Mouse (Mus musculus): ENCODE results near the gene Alkal2. TPM values are rescaled to one million over a fixed set of nuclear protein-coding genes. Genes with fewer than 3 reads are reported as not detected.

The Alkal2 gene
- polyA plus RNA-seq, 1 experiment from 2014 or later: 5.0 TPM

DNA sequence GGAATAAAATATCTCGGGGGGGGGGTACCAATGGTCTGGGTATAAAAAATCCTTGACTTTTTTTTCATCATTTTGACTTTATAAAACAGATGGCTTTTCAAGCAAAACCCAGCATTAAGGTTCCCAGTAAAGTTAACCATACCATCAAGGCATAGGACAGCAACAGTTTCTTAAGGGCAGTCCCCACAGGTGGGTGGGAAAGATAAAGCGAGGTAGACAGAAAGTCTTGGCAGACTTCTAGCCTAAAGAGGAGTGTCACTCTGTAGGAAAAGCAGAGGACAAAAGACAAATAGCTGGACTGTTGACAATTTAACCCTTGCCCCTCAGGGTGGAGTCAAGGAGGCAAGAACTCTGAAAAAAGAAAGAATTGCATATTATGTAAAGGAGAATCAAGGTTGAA, 25.8 kb downstream of the Alkal2 start:
- Histone ChIP-seq H3K36me3 (ENCODE audit: control insufficient read depth, insufficient read depth, low read length) (no peaks in the 10 kb centered on the region), H3K9me3 (ENCODE audit: control insufficient read depth, low read length) (no peaks in the 10 kb centered on the region), H3K27me3 (ENCODE audit: control insufficient read depth, insufficient read depth, low read length) (no peaks in the 10 kb centered on the region), H3K4me1 (replicated peaks; ENCODE audit: control insufficient read depth, insufficient read depth, low read length) (peaks cover 7% of the 10 kb centered on the region; the same call in 1 of the 2 replicates), H3K4me2 (ENCODE audit: low read depth, low read length, severe bottlenecking) (no peak overlapping the region), H3K4me3 (ENCODE audit: low read depth, low read length) (no peak overlapping the region), H3K9ac (ENCODE audit: low read length) (no peak overlapping the region), H3K27ac (ENCODE audit: low read depth, low read length) (no peak overlapping the region)
- 91% methylated on average over 2 of the region's 2 CpGs for WGBS
- DNase-seq (ENCODE audit: low spot score): no peak
- no peak for ATAC-seq (replicated peaks; ENCODE audit: low FRiP score)

DNA sequence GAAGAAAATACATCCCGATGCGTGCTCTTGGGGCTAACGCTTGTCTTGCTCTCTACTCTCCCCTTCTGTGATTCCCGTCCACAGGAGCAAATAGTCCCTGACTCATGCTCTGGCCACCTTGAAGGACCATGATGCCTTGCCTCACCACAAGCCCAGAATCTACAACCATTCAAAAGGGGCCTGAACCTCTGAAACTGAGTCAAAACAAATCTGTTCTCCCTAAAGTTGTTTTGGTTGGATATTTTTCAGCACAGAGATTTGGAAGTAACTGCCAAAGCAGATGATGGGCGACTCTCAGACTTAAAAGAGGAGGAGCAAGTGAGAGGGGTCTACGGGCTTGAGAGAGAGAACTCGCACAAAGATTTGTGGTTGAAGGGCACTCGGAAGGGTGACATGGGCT, 26.7 kb downstream of the Alkal2 start:
- Histone ChIP-seq H3K4me3 (ENCODE audit: low read depth, low read length) (peak overlapping the region; percentile 51), H3K27me3 (ENCODE audit: control insufficient read depth, insufficient read depth, low read length) (no peaks in the 10 kb centered on the region), H3K9me3 (ENCODE audit: control insufficient read depth, low read length) (no peaks in the 10 kb centered on the region), H3K27ac (ENCODE audit: low read depth, low read length) (no peak overlapping the region), H3K4me1 (replicated peaks; ENCODE audit: control insufficient read depth, insufficient read depth, low read length) (peaks cover 7% of the 10 kb centered on the region; the same call in 1 of the 2 replicates), H3K36me3 (ENCODE audit: control insufficient read depth, insufficient read depth, low read length) (no peaks in the 10 kb centered on the region), H3K4me2 (ENCODE audit: low read depth, low read length, severe bottlenecking) (peak overlapping the region; percentile 67), H3K9ac (ENCODE audit: low read length) (peak overlapping the region; percentile 80)
- no peak for DNase-seq (ENCODE audit: low spot score)
- no peak for ATAC-seq (replicated peaks; ENCODE audit: low FRiP score)
- WGBS: 23% methylated on average over 8 of the region's 8 CpGs

DNA sequence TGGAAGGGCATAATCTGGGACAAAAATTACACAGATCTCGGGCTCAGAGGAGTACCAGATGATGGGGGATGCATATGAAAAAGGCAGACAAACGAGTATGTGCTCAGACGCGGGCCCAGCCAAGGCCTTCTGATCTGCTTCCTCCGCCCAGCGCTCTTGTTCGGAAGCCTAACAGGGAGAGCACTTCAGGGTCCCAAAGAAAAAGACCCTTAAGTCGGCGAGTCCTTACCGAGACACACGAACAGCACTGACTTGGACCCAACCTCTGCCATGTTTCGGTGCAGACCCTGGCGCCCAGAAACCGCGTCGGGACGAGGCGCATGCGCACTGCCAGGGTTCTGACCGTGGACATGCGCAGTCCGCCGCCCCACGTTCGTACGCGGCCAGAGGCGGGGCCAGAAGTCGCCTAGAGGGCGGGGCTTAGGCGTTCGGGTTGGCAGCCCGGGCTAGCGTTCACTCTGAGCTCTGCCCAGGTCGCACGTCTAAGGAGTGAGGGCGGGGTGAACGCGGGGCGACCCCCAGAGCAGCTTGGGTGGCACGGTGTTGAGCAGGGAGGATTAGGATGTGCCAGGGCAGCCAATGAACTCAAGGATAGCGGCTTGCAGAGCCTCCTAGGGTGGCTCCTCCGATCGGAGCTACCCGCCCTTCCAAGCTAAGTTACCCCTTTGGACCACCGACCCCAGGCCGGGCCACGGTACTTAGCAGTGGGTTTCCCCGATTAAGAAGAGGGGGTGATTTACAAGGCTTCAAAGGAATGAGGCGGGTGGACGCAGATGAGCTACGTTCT, 27.3 kb downstream of the Alkal2 start, which contains the start of the genes Acp1 and Sh3yl1:
TSS of gene Acp1 (minus strand) at position 329 of the 787 bp plus-strand sequence.
TSS of gene Sh3yl1 (plus strand) at position 408 of the 787 bp plus-strand sequence.
- peak within 1 kb of the TSS; percentile 97 for H3K4me2 ChIP-seq (ENCODE audit: low read depth, low read length, severe bottlenecking)
- H3K4me1 ChIP-seq (replicated peaks; ENCODE audit: control insufficient read depth, insufficient read depth, low read length): peaks cover 7% of the 10 kb centered on the region; the same call in 1 of the 2 replicates
- no peak within 1 kb of the TSS for H3K27ac ChIP-seq (ENCODE audit: low read depth, low read length)
- no peaks in the 10 kb centered on the region for H3K36me3 ChIP-seq (ENCODE audit: control insufficient read depth, insufficient read depth, low read length)
- no peaks in the 10 kb centered on the region for H3K9me3 ChIP-seq (ENCODE audit: control insufficient read depth, low read length)
- peak; percentile 96 for DNase-seq (ENCODE audit: low spot score)
- H3K27me3 ChIP-seq (ENCODE audit: control insufficient read depth, insufficient read depth, low read length): no peaks in the 10 kb centered on the region
- peak within 1 kb of the TSS; percentile 80 for H3K9ac ChIP-seq (ENCODE audit: low read length)
- peak; percentile 98 for ATAC-seq (replicated peaks; ENCODE audit: low FRiP score)
- 0% methylated on average over 52 of the region's 52 CpGs for WGBS
- peak within 1 kb of the TSS; percentile 51 for H3K4me3 ChIP-seq (ENCODE audit: low read depth, low read length)

DNA sequence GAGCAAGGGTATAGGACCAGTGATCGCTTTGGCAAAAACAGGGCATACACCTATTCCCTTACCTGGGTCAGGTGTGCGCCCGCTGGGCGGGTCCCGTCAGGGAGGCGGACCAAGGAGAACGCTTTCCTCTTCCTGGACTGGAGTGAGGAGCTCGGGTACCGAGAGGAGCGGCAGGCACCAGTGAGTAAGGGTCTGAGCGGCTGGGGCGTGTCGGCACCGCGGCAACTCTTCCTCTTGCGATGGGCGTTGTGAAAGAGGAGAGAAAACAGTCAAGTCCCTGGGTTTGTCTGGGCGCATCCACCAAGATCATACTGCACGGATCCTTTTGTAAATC, 27.9 kb downstream of the Alkal2 start:
- DNase-seq (ENCODE audit: low spot score) (peak; percentile 64), ATAC-seq (replicated peaks; ENCODE audit: low FRiP score) (peak; percentile 60; the same call in 1 of the 2 replicates)
- Histone ChIP-seq H3K27ac (ENCODE audit: low read depth, low read length) (no peak overlapping the region), H3K4me2 (ENCODE audit: low read depth, low read length, severe bottlenecking) (peak overlapping the region; percentile 97), H3K9me3 (ENCODE audit: control insufficient read depth, low read length) (no peaks in the 10 kb centered on the region), H3K4me3 (ENCODE audit: low read depth, low read length) (peak overlapping the region; percentile 51), H3K27me3 (ENCODE audit: control insufficient read depth, insufficient read depth, low read length) (no peaks in the 10 kb centered on the region), H3K36me3 (ENCODE audit: control insufficient read depth, insufficient read depth, low read length) (no peaks in the 10 kb centered on the region), H3K4me1 (replicated peaks; ENCODE audit: control insufficient read depth, insufficient read depth, low read length) (peaks cover 7% of the 10 kb centered on the region; the same call in 1 of the 2 replicates), H3K9ac (ENCODE audit: low read length) (peak overlapping the region; percentile 80)
- 0% methylated on average over 17 of the region's 19 CpGs for WGBS

DNA sequence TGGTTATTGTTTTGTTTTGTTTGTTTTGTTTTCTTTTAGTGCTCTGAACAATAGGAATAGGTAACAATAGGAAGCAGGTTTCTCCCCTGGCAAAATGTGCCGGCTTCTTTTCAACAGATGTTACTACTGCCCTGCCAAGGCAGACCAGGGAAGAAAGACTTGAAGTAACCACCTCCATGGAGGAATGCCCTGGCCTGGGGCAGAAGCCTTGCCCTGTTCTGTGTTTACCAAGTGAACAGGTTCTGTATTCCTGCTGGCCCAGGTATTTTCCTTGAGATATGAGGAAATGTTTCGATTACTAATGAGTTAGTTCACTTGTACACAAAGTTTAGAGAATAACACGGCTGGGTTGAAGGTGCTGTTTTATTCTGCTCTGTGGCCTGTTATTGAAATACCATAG, 28.7 kb downstream of the Alkal2 start:
- ATAC-seq (replicated peaks; ENCODE audit: low FRiP score) (no peak), DNase-seq (ENCODE audit: low spot score) (no peak)
- Histone ChIP-seq H3K9ac (ENCODE audit: low read length) (no peak overlapping the region), H3K4me2 (ENCODE audit: low read depth, low read length, severe bottlenecking) (peak overlapping the region; percentile 97; the same call in 1 of the 2 replicates), H3K27me3 (ENCODE audit: control insufficient read depth, insufficient read depth, low read length) (no peaks in the 10 kb centered on the region), H3K9me3 (ENCODE audit: control insufficient read depth, low read length) (no peaks in the 10 kb centered on the region), H3K27ac (ENCODE audit: low read depth, low read length) (no peak overlapping the region), H3K4me3 (ENCODE audit: low read depth, low read length) (no peak overlapping the region), H3K36me3 (ENCODE audit: control insufficient read depth, insufficient read depth, low read length) (no peaks in the 10 kb centered on the region), H3K4me1 (replicated peaks; ENCODE audit: control insufficient read depth, insufficient read depth, low read length) (peaks cover 7% of the 10 kb centered on the region; the same call in 1 of the 2 replicates)
- 63% methylated on average over 3 of the region's 3 CpGs for WGBS

DNA sequence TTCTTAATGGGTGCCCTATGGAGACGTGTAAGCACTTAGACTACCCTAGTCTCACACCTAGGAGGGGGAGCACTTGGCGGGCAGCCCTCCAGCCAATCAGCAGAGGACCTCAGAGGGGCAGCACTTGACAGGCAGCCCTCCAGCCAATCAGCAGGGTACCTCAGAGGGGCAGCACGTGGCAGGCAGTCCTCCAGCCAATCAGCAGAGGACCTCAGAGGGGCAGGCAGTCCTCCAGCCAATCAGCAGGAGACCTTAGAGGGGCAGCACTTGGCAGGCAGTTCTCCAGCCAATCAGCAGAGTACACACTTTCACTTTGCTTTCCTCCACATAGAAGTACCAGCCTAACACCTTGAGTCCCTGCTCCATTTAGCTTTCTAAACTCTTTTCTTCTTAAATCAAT, 38.3 kb downstream of the Alkal2 start:
- Histone ChIP-seq H3K4me1 (replicated peaks; ENCODE audit: control insufficient read depth, insufficient read depth, low read length) (no peaks in the 10 kb centered on the region), H3K27ac (ENCODE audit: low read depth, low read length) (no peak overlapping the region), H3K4me2 (ENCODE audit: low read depth, low read length, severe bottlenecking) (no peak overlapping the region), H3K36me3 (ENCODE audit: control insufficient read depth, insufficient read depth, low read length) (no peaks in the 10 kb centered on the region), H3K9ac (ENCODE audit: low read length) (no peak overlapping the region), H3K27me3 (ENCODE audit: control insufficient read depth, insufficient read depth, low read length) (no peaks in the 10 kb centered on the region), H3K9me3 (ENCODE audit: control insufficient read depth, low read length) (no peaks in the 10 kb centered on the region), H3K4me3 (ENCODE audit: low read depth, low read length) (no peak overlapping the region)
- no peak for DNase-seq (ENCODE audit: low spot score)
- WGBS: 80% methylated on average over 3 of the region's 3 CpGs
- ATAC-seq (replicated peaks; ENCODE audit: low FRiP score): no peak

DNA sequence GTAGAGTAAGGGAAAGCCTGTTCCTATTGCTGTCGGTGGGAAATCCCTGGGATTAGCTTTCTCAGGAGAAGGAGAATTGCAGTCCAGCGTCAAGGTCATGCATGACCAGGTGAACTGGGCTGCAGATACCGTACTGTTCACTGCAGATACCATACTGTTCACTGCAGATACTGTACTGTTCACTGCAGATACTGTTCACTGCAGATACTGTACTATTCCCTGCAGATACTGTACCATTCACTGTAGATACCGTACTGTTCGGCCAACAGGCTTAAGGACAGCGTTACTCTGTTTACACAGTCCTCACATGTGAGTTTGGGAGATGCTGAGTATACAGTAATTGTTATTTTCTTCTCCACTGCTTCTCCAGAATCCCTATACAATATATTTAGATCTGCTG, 44.1 kb downstream of the Alkal2 start:
- Histone ChIP-seq H3K9me3 (ENCODE audit: control insufficient read depth, low read length) (no peaks in the 10 kb centered on the region), H3K27me3 (ENCODE audit: control insufficient read depth, insufficient read depth, low read length) (no peaks in the 10 kb centered on the region), H3K4me1 (replicated peaks; ENCODE audit: control insufficient read depth, insufficient read depth, low read length) (no peaks in the 10 kb centered on the region), H3K9ac (ENCODE audit: low read length) (no peak overlapping the region), H3K4me2 (ENCODE audit: low read depth, low read length, severe bottlenecking) (no peak overlapping the region), H3K36me3 (ENCODE audit: control insufficient read depth, insufficient read depth, low read length) (no peaks in the 10 kb centered on the region), H3K4me3 (ENCODE audit: low read depth, low read length) (no peak overlapping the region), H3K27ac (ENCODE audit: low read depth, low read length) (no peak overlapping the region)
- DNase-seq (ENCODE audit: low spot score): no peak
- no peak for ATAC-seq (replicated peaks; ENCODE audit: low FRiP score)
- WGBS: 86% methylated on average over 6 of the region's 6 CpGs

DNA sequence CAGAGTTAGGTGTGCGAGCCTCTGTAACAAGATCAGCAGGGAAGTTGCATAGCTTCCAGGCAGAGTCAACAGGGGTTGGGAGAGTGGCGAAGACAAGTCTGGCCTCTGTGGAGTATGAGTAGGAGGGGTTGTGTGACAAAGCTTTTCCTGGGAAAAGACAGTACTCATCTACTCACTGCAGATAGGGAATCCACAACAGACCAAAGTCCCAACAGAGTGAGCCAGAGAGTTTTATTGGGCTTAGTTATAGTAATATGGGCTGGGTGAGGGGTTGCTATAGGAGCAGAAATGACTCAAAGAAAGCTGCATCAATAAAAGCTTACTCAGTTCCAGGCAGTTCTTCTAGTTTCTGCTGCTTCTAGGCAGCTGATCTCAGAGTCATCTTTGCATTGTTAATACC, 49.2 kb downstream of the Alkal2 start:
- no peak overlapping the region for H3K9ac ChIP-seq (ENCODE audit: low read length)
- no peak overlapping the region for H3K4me3 ChIP-seq (ENCODE audit: low read depth, low read length)
- H3K4me1 ChIP-seq (replicated peaks; ENCODE audit: control insufficient read depth, insufficient read depth, low read length): no peaks in the 10 kb centered on the region
- H3K36me3 ChIP-seq (ENCODE audit: control insufficient read depth, insufficient read depth, low read length): no peaks in the 10 kb centered on the region
- WGBS: 80% methylated on average over 2 of the region's 2 CpGs
- H3K9me3 ChIP-seq (ENCODE audit: control insufficient read depth, low read length): no peaks in the 10 kb centered on the region
- no peak overlapping the region for H3K27ac ChIP-seq (ENCODE audit: low read depth, low read length)
- no peak for DNase-seq (ENCODE audit: low spot score)
- no peak overlapping the region for H3K4me2 ChIP-seq (ENCODE audit: low read depth, low read length, severe bottlenecking)
- H3K27me3 ChIP-seq (ENCODE audit: control insufficient read depth, insufficient read depth, low read length): no peaks in the 10 kb centered on the region
- ATAC-seq (replicated peaks; ENCODE audit: low FRiP score): no peak

DNA sequence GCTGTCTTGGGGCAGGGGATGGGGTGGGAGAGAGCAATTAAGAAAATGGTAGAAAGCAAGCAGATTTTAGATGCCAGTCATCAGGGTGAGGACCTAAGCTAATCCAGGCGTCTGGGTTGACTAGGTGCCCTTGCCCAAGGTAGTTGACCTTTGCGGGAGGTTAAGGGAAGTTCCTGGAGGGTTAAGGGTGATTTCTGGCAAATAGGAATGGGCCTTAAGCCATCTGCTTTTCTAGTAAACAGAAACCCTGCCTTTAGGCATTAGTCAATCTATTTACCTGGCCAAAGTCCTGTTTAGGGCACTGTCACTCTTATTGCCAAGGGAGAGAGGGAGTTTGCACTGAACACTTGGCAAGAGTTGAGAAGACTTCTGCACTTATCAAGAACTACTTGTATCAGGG, 52.8 kb downstream of the Alkal2 start:
- Histone ChIP-seq H3K9ac (ENCODE audit: low read length) (no peak overlapping the region), H3K4me3 (ENCODE audit: low read depth, low read length) (no peak overlapping the region), H3K9me3 (ENCODE audit: control insufficient read depth, low read length) (no peaks in the 10 kb centered on the region), H3K27ac (ENCODE audit: low read depth, low read length) (no peak overlapping the region), H3K4me1 (replicated peaks; ENCODE audit: control insufficient read depth, insufficient read depth, low read length) (no peaks in the 10 kb centered on the region), H3K27me3 (ENCODE audit: control insufficient read depth, insufficient read depth, low read length) (no peaks in the 10 kb centered on the region), H3K36me3 (ENCODE audit: control insufficient read depth, insufficient read depth, low read length) (no peaks in the 10 kb centered on the region; the same call in 1 of the 2 replicates), H3K4me2 (ENCODE audit: low read depth, low read length, severe bottlenecking) (no peak overlapping the region)
- no peak for DNase-seq (ENCODE audit: low spot score)
- WGBS: 87% methylated on average over 2 of the region's 2 CpGs
- no peak for ATAC-seq (replicated peaks; ENCODE audit: low FRiP score)

Measured in forebrain, embryonic 11.5 days (tissue).